Mouse (Mus musculus): ENCODE data around the gene March4. TPM values are rescaled to one million over a fixed set of nuclear protein-coding genes. Genes with fewer than 3 reads are reported as not detected.

March4 gene
- polyA plus RNA-seq, 1 experiment from 2014 or later, result not detected

DNA sequence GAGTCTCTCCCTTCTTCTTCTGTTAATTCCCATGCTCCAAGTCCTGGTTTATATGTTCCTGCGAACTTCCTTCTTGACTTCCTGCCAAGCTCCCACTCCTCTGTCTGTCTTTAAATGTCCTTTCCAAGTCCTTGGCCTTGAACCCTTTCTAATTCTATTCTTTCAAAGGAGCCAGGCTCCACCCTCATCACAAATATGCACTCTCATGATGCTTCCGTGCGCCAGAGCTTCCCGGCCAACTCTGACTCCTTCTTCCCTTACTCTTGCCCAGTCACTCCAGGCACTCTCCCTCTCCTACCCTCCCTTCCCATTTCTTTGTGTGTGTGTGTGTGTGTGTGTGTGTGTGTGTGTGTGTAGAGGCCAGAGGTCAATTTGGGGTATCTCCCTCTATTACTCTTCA is 158.6 kb downstream of the March4 start:
- no peaks in the 10 kb centered on the region for H3K27me3 ChIP-seq (ENCODE audit: control insufficient read depth, insufficient read depth, low read length)
- H3K9ac ChIP-seq (ENCODE audit: low read depth, low read length), result no peak overlapping the region
- no peak overlapping the region for H3K4me2 ChIP-seq (replicated peaks; ENCODE audit: low read depth, low read length)
- H3K36me3 ChIP-seq (ENCODE audit: control insufficient read depth, insufficient read depth, low read length), result peaks cover 10% of the 10 kb centered on the region; the same call in 1 of the 2 replicates
- WGBS, result 89% methylated on average over 4 of the region's 4 CpGs
- H3K4me3 ChIP-seq (ENCODE audit: low read length), result no peak overlapping the region
- ATAC-seq (ENCODE audit: low FRiP score, low TSS enrichment), result no peak
- H3K9me3 ChIP-seq (ENCODE audit: control insufficient read depth, low read length), result 0 out of 2 replicates have a peak, but pooled peaks cover 2% of the 10 kb centered on the region
- H3K27ac ChIP-seq (ENCODE audit: low read depth, low read length), result no peak overlapping the region
- H3K4me1 ChIP-seq (ENCODE audit: control insufficient read depth, insufficient read depth, low read length), result no peaks in the 10 kb centered on the region

Other genes with a start within 250 kb of the March4 start
- 59.5 and 72.0 TPM in 2 replicates for gene Xrcc5, start 229.5 kb downstream of the March4 start, polyA plus RNA-seq (2014; fragmentation: Nextera tagmentation; extraction: Ambion mirVana)
- gene Smarcal1, start 46.3 kb upstream of the March4 start, polyA plus RNA-seq (2014; fragmentation: Nextera tagmentation; extraction: Ambion mirVana), result 16.0 and 24.4 TPM in 2 replicates
- not detected in 2 replicates for gene Ankar, start 163.6 kb upstream of the March4 start, polyA plus RNA-seq (2014; fragmentation: Nextera tagmentation; extraction: Ambion mirVana)
- gene Rpl37a, start 174.4 kb upstream of the March4 start, polyA plus RNA-seq (2014; fragmentation: Nextera tagmentation; extraction: Ambion mirVana), result 2,102 and 2,490 TPM in 2 replicates